Mouse (Mus musculus) adrenal gland, adult 2 months (tissue): ENCODE results near the gene Wdr90. TPM values are rescaled to one million over a fixed set of nuclear protein-coding genes. Genes with fewer than 3 reads are reported as not detected.

Source experiments
- DNase-seq: peaks from one replicate; pipeline ENCODE4 v3.0.0; 2021
- polyA plus RNA-seq: library from polyadenylated mRNA; depleted of rRNA; stranded (reverse); fragments of >200 nt; gene quantifications from 2 replicates; pipeline ENCODE4 v1.2.3, GENCODE M21; 2012
- total RNA-seq, 2 experiments: library from RNA; stranded (reverse); gene quantifications; 2 replicates each; pipeline ENCODE4 v1.2.3; 2021

The Wdr90 gene
- total and polyA plus RNA-seq, 3 experiments = 13.9 to 83.0 (median 15.1) TPM

DNA sequence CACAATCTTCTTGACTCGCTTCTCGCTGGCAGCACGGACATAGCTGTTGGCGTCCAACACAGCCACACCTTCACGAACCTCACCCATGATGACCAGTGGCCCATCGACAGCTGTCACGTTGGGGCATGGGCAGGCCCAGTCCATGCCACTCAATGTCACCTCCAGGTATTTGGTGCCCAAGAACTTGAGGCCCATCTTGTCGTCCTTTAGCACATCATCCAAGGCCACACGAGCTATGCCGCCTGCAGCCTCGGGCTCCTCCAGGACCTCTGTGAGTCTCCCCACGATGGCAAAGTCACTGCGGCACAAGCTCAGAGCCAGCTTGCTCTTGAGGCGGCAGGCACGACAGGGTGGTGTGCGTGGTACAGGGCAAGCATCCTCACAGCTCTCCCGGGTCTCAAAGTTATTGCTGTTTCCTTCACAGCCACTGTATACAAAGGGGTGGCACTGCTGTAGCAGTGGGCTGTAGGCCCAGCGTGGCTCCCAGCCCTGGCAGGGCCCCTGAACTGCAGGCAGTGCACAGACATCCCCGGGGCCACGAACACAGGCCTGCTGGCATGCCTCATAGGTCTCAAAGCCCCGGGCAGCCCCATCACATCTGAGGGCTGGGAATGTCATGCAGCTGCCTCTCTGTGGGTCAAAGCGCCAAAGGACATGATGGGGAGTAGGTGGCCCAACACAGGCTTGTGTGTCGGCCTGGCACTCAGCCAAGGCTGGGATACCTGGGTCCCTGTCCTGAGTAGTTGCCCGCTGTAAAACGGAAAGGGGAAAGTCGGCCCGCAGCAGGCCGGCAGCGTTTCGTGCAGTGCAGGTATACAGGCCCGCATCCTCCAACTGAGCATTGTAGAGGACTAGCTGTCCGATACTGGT lies 16.7 kb upstream of the Wdr90 start:
- peak; percentile 30 for DNase-seq

DNA sequence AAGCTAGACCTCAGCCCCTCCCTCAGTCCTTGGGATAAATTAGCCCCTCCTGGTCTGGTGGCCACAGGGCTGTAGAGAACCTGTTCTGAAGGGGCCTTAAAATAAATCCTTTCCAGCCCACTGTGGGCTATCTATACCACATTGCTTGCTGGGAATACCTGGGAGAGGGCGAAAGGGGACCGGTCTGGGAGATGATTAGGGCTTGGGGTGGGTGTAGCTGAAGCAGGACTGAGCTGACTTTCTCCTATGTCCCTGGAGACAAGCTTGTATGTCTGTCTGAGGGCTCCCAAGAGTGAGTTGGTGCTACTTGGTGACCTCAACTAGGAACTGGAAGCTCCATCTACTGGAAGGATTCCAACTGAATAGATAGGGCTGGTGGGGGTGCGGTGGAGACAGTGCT lies 15.7 kb upstream of the Wdr90 start:
- no peak for DNase-seq

DNA sequence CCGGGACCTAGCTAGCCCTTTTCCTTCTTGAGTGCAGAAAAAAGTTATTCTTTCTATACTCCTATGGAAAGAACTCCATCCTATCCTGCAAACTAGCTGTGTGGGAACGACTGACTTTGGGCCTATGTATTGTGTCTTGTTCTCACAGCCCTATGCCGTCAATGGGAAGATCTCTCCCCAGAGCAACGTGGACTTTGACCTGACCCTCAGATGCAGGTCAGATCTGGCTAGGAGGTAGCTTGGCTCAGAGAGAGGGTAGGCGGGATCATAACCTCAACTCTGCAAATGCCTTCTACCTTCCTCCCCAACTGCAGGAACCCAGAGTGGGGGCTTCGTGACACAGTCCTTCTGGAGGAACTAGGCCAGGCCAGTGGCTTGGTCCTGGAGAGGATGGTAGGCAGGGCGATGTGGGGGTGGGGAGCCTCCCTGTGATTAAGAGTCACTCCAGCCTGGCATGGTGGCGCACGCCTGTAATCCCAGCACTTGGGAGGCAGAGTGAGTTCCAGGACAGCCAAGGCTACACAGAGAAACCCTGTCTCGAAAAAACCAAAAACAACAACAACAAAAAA lies 15.1 kb upstream of the Wdr90 start:
- DNase-seq = peak; percentile 43

DNA sequence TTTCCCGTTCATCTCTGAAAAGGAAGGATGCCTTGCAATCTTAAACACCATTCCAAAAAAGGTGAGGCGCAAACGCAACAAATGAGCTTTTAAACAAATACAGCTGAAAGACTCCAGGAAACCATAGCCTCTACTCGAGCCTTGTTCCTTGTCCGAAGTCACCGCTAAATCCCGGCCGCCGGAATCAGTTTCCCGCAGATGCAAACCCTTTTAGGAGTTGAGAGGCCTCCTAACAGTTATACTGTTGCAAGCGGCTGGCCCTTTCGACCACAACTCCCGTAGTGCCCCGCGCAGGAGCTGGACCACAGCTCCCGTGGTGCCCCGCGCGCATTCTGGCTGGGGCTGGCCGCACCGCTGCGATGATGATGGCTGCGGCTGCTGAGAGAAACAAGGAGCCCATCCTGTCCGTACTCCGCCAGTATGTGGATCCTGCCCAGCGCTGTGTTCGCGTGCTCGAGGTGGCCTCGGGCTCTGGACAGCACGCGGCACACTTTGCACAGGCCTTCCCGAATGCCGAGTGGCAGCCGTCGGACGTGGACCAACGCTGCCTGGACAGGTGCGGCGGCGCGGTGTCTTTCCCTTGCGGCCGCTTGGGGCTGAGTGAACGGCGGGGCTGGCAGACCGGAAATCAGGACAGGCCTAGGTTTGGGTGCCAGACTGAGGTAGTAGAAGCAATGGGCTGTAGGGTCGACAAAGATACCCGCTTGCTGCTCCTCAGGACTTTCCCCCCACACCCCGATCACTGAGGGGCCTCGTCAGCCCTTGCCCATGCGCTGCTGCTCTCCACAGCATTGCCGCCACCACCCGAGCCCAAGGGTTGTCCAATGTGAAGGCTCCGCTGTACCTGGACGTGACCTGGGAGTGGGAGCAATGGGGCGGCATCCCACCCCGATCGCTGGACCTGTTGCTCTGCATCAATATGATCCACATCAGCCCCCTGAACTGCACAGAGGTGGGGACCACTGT lies 14.2 kb upstream of the Wdr90 start:
- peak; percentile 94 for DNase-seq

DNA sequence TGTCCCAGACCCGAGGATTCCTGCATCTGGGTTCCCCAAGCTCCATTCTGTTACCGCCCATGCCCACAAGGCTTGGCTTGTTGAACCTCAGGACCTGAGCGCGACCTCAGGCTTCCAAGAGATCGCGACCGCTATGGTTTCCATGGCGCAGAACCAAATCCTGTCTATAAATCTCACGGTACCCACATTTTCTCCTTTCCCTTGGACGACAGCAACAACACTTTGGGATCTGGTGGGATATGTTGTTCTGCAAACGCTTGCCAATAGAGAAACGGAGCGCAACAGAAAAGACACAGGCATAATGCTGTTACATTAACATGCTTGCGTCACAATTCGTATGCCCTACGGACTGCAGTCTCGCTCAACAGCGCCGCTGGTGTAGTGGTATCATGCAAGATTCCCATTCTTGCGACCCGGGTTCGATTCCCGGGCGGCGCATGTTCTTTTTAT lies 13.4 kb upstream of the Wdr90 start, which contains the start of gene Mettl26:
Gene Mettl26 (plus strand): TSS at position 354 of the 450 bp plus-strand sequence.
- peak; percentile 91 for DNase-seq

DNA sequence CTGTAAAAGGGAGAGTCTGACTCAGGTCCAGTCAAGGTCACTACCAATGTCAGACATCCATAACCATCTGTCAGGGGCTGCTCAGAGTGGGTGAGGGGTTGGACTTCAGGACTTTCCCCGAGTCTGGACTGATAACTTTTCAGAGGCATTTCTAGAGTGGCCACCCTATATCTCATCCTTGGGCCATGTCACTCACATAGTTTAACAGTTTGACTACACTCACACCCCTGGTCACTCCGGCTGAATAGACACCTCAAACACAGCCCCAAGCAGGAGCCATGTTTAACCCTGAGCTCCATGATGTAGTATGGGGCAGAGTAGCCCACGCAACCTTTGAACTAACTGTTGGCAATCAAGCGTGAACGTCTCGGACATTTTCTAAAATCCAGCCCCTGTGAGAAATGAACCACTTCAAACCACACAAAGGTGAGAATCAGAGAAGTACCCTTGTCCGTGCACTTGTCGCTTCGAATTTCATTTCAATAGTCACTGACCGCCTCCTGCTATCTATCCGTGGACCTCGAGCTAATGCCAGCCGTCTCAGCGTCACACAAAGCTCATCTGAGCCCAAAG lies 12.9 kb upstream of the Wdr90 start:
- DNase-seq = peak; percentile 76

DNA sequence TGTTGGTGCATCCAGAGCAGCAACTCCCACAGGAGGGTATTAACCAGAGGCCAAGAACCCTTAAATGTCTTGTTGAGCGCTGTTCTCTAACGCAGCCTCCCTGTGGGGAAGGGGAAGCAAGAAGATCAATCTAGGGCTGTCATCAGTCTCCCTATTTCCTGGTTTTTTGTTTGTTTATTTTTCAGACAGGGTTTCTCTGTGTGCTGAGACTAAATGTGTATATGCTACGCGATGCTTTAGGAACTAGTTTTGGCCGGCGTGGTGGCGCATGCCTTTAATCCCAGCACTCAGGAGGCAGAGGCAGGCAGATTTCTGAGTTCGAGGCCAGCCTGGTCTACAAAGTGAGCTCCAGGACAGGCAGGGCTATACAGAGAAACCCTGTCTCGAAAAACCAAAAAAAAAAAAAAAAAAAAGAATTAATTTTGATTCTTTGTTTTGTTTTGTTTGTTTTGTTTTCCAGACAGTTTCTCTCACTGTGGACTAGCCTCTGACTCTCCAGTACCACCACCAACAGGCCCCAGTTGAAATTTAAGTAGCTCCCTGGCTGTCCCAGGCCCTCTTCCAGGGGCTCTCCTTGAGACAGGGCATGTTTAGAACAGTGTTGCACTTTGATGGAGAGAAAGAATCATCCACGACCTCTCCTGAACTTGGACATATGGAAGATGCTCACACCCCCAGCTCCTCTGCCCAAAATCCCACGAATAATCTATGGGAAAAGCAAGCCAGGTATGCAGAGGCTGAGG lies 12.3 kb upstream of the Wdr90 start:
- no peak for DNase-seq

DNA sequence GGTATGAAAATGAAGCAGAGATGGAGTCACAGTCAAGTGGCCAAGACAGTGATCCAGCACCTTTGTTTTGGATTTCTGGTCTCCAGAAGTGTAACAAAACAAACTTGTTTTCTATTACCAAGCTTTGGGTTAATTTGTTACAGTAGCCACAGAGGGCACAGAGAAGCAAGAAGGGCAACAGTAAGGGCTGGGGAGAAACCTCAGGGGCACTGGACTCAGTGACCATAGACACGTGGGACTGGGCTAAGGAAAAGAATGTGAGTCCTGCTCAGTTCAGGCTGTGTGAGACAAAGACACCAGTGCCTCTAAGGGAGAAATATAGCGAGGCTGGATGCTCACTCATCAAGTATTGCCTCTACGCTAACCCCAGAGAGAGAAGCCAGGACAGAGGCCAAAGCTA lies 11.4 kb upstream of the Wdr90 start:
- DNase-seq = no peak

DNA sequence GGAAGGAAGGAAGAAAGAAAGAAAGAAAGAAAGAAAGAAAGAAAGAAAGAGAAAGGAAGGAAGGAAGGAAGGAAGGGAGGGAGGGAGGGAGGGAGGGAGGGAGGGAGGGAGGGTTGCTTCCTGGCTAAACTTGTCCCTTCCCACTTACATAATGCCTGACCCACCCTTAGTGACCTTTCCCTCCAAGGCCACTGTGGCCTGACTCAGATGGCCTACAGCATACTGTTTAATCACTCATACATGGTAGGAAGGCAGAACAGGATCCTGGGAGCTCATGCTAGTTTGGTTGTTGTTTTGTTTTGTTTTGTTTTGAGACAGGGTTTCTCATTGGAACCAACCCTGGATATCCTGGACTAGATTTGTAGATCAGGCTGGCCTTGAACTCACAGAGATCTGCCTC lies 10.3 kb upstream of the Wdr90 start:
- peak; percentile 91 for DNase-seq

DNA sequence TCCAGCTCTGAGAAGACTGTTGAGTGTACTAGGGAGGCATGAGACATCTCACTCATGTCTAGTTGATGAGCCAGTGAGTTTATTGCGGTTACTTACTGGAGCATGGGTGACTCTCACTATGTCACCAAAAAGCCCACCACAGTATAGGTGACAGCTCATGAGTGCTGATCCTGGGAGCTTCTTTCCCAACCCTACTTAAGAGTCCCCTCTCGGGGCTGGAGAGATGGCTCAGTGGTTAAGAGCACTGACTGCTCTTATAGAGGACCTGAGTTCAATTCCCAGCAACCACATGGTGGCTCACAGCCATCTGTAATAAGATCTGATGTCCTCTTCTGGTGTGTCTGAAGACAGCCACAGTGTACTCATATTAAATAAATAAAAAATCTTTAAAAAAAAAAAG lies 8.7 kb upstream of the Wdr90 start:
- no peak for DNase-seq

DNA sequence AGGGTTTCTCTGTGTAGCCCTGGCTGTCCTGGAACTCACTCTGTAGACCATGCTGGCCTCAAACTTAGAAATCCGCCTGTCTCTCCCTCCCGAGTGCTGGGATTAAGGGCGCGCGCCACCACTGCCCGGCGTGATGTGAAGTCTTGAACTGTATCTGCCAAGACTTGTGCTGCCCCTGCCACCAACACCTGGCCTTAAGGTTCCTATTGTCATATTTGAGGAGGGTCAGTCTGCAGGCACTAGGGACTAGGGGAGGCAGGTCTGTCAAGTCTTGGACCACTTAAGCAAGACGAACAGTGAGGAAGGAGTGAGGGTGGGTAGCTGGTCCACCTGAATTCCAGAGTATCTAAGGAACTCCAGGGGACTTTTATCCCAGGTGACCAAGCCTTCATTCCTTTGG lies 8.2 kb upstream of the Wdr90 start:
- no peak for DNase-seq

DNA sequence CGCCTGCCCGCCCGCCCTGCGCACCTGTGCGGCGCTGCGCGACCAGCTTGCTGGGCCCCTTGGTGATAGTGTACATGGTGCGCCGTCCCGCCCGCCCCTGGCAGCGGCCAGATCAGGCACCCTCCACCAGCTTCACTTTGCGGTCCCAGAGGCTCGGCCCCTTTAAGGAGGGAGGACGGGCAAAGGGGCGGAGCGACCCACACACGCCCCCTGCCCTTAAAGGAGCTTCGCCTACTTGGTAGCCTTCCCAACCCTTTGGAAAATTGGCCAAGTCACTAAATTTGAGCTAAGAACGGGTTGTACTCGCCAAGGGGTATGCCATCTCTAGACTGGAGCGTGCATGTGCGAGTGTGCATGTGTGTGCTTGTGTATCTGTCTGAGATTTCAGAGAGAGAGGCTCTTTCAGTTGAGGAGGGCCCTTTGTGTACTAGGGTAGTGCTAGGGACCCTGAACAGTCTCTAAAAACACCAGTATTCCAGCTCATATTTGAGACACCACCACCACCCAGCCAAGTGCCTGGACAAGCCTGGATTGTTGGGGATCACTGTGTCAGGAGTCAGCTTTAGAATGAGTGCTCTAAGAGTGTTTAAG lies 7.4 kb upstream of the Wdr90 start, which contains the start of gene Mcrip2:
Gene Mcrip2 (minus strand): TSS at position 164 of the 591 bp plus-strand sequence.
- peak; percentile 95 for DNase-seq

DNA sequence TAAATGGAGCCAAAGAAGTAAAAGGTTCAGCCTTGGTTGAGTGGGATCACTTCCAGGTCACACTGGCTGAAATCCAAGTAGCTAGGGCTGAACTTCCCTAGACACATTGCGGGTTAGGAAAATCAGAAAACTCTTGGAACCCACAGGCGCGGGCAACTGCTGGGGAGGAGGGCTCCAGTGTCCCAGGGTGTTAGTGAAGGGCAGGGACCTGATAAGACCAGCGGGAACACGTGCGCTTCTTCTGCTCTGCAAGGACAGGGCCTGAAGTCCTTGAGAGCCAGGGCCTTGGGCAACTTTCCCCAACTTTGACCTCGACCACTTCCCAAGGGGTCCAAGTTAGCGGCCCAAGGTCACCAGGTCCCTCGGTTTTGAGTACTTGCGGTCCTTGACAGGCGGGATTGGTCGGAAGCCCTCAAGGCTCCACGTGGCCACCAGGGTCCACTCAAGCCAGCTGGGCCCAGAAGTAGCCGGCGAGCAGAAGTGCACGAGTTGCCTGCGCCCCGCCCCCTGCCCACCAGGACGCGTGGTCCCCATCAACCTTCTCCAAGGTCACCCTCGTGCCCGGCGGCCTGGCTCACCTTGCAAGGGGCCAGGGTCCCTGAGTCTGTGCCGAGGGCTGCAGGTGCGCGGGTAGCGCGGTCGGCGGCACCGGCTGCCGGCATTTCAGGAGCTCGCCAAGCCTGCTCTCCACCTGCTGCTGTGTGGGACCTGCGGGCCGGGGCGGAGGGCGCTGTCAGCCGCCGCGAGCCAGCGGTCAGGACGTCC lies 6.7 kb upstream of the Wdr90 start:
- peak; percentile 92 for DNase-seq

DNA sequence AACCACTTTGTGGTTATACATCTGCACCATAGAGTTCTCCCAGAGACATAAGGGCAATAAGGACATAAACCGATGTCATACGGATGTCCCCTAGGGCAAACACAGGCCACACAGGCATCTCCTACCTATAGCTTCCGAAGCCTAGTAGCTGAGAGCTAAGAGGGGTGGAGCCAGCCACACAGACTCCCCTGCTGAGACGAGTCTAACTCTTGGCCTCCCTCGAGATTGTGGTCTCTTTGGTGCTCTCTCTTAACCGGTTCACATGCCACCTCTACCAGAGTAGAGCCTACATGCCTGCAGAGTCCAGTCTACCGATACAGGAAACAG lies 6.2 kb upstream of the Wdr90 start:
- no peak for DNase-seq

DNA sequence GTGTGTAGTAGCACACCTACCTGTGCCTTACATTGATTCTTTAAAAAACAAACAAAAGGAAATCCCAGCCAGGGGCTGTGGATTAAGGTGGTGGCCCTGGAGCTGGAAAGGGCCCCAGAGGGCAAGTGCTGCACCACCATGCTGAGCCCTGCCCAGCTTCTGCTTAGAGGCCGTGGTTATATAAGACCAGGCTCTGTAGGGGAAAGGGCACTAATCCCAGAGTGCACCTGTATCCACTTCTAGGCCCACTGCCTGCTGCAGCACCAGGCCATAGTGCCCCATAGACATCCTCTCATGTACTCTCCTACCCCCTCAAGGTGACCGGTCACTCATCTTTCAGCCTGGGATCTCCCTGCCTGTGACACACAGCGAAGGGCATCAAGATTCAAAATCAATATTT lies 4.9 kb upstream of the Wdr90 start:
- DNase-seq = peak; percentile 47

DNA sequence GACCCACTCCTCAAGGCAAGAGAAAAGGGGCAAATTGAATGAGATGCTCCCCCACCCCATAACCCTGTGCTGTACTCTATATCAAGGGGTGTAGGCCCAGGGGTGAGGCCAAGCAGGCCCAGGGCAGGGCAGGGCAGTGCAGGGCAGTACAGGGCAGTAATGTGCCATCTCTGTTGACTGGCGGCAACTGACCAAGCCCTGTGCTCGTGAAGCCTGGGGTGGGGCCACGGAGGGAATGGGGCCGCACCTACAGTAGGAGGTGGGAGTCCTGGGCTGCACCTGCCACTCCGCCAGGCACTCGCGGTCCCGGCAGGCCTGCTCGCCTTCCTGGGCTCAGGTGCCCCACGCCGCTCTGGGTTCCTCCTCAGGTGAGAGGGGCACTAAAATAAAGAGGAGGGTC lies 4.0 kb upstream of the Wdr90 start:
- no peak for DNase-seq

DNA sequence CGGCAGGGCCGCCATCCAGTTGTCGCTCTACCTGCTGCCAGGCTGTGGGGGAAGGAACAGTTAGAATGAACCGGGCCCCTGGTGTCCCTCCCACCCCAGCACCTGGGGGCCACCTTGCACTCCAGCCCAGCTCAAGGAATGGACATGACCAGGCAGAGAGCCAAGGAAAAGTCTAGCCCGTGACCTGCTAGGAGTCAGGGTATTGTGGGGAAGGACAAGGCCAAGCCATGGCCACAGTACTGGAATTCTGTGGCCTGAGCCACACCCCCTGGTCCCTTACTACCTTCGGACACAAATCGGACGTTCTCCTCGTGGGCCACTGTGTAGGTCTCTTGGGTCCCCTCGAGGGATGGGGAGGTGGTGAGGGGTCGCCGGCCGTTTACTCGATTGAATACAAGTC lies 3.0 kb upstream of the Wdr90 start:
- DNase-seq = peak; percentile 64

DNA sequence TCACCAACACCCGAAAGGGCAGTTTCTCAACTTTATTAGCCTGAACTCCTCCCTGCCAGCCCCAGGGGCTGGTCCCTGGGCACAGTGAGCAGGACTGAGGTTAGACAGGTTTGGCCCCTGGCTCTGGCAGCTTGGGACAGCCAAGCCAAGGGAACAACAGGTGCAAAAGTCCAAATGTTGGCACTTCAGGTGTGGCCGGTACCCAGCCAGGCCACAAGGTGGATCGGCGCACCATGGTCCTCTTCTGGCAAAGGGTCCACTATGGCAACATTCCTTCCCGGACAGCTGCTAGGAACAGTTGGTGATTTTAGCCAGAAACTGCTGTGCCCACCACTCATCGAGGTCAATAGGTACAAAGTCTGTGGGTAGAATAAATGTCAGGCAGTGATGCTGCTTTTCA lies 2.4 kb upstream of the Wdr90 start:
- no peak for DNase-seq

DNA sequence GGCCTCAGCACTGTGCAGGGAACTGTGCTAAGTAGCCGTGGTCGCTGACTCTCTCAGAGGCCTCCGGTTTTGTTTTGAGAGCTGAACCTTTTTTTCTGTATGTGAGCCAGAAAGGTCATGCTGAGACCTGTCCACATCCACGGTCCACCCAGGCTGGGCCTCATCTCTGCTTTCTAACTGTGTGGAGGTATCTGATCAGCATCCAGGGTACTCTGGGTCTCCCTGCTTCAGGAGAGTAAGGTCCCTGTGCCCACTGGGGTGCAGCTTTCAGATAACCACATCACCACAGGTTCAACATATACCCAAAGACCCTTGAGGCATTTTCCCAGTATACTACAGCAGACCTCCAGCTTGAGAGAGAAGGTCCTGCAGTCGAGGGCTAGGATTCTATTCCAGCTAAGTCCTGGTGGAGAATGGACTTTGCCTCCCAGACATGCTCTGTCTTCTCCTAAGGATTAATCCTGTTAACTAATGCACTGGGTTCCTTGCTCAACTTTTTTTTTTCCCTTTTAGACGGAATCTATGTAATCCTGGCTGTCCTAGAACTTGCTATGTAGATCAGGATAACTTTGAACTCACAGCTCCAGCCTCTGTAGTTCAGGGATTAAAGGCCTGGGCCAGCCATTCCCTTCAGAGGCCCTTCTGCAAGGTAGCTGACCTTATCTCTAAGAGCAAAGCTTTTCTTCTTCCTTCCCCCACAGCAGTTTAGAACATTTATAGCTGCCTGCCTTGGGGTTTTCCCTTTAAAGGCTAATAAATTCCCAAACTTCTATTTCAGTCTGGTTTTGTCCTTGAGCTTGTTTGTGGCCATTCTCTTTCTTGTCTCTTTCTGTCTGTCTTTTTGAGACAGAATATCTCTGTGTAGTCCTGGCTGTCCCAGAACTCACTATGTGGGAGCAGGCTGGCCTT lies 657 bp upstream of the Wdr90 start:
- DNase-seq = no peak
